Mouse (Mus musculus) intestine, embryonic 14.5 days (tissue): Measurements from ENCODE around the gene Ncaph2. TPM values are rescaled to one million over a fixed set of nuclear protein-coding genes. Genes with fewer than 3 reads are reported as not detected.

ENCODE experiments used
- ATAC-seq: fragments of 200-750 bp; cut with Nextera tagmentation; replicated peaks from 2 replicates; pipeline ENCODE4 v1.8.0; 2017; ENCODE audit warnings: low read depth, moderate number of reproducible peaks, moderate TSS enrichment, moderate library complexity; ENCODE audit not compliant: low FRiP score, low TSS enrichment
- DNase-seq: peaks from one replicate; pipeline ENCODE4 v3.0.0-alpha.2; 2018; ENCODE audit warnings: low spot score
- H3K27ac ChIP-seq: fragments of 300-500 bp; sonication (generic); 2 replicates; pipeline ENCODE4 v1.5.1; 2014; ENCODE audit warnings: low read depth, mild to moderate bottlenecking, control low read depth
- H3K27me3 ChIP-seq: fragments of 300-500 bp; sonication (generic); replicated peaks from 2 replicates; pipeline ENCODE4 v1.6.1; 2014; ENCODE audit warnings: low read length, control low read depth; ENCODE audit not compliant: control insufficient read depth, insufficient read depth
- H3K36me3 ChIP-seq: fragments of 300-500 bp; sonication (generic); 2 replicates; pipeline ENCODE4 v1.6.1; 2014; ENCODE audit warnings: low read length, control low read depth; ENCODE audit not compliant: control insufficient read depth, insufficient read depth
- H3K4me1 ChIP-seq: fragments of 300-500 bp; sonication (generic); replicated peaks from 2 replicates; pipeline ENCODE4 v1.6.1; 2014; ENCODE audit warnings: low read length, control low read depth, mixed read lengths; ENCODE audit not compliant: control insufficient read depth, insufficient read depth
- H3K4me2 ChIP-seq: fragments of 300-500 bp; sonication (generic); 2 replicates; pipeline ENCODE4 v1.6.1; 2014; ENCODE audit warnings: low read length
- H3K4me3 ChIP-seq: fragments of 300-500 bp; sonication (generic); 2 replicates; pipeline ENCODE4 v1.5.1; 2014; ENCODE audit warnings: low read depth, low read length, control low read depth, mixed read lengths
- H3K9ac ChIP-seq: fragments of 300-500 bp; sonication (generic); 2 replicates; pipeline ENCODE4 v1.6.1; 2014; ENCODE audit warnings: mild to moderate bottlenecking, low read length
- H3K9me3 ChIP-seq: fragments of 300-500 bp; sonication (generic); 2 replicates; pipeline ENCODE4 v1.6.1; 2016; ENCODE audit warnings: low read length, control low read depth; ENCODE audit not compliant: control insufficient read depth
- WGBS: fragments of 180-500 bp; shearing (Covaris S2); extraction: QIAGEN DNeasy Blood & Tissue Kit; methylation state at CpG from one replicate; pipeline ENCODE4 v1.1.7; 2014; 5-methylcytosine and 5-hydroxymethylcytosine counted together
- polyA plus RNA-seq: library from polyadenylated mRNA; unstranded; fragments of >200 nt; fragmentation: Nextera tagmentation; extraction: Ambion mirVana; gene quantifications from 2 replicates; pipeline ENCODE4 v1.2.1, GENCODE M21; 2014

Ncaph2 gene
- polyA plus RNA-seq, 1 experiment from 2014 or later, result 157 TPM

GRCm38 (mm10) chr15:89353837-89354236 lies 1.7 kb upstream of the Ncaph2 start:
- peaks cover 14% of the 10 kb centered on the region for H3K4me1 ChIP-seq
- no peaks in the 10 kb centered on the region for H3K9me3 ChIP-seq
- no peaks in the 10 kb centered on the region for H3K27me3 ChIP-seq
- H3K36me3 ChIP-seq, result peaks cover 42% of the 10 kb centered on the region
- no peak overlapping the region for H3K4me2 ChIP-seq
- no peak overlapping the region for H3K9ac ChIP-seq
- ATAC-seq (no peak), DNase-seq (no peak)
- H3K4me3 ChIP-seq, result no peak overlapping the region
- H3K27ac ChIP-seq, result no peak overlapping the region
- 95% methylated on average over 16 of the region's 16 CpGs for WGBS

DNA sequence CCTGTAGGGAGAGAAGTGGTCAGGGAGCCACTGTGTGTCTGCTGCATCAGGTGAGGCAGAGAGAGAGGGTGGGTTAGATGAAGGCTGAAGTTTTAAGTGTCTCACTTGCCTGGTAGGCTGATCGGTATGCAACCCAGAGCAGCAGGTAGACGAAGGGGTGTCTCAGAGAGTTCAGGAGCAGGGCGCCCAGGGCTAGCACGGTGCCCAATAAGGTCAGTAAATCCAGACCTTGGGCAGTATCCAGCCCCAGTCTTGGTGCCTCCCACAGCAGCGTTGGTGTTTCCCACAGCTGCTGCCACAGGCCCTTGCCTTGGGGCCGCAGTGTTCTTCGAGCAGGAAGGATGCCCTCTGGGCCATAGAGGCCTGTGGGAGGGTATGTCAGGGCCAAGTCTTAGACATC lies 1.1 kb upstream of the Ncaph2 start:
- no peak overlapping the region for H3K27ac ChIP-seq
- H3K9ac ChIP-seq, result peak overlapping the region; percentile 88
- no peak for DNase-seq
- peak overlapping the region; percentile 94 for H3K4me2 ChIP-seq
- H3K36me3 ChIP-seq, result peaks cover 42% of the 10 kb centered on the region
- H3K4me3 ChIP-seq, result peak overlapping the region; percentile 94
- WGBS, result 77% methylated on average over 7 of the region's 7 CpGs
- no peak for ATAC-seq
- H3K27me3 ChIP-seq, result no peaks in the 10 kb centered on the region
- H3K4me1 ChIP-seq, result peaks cover 14% of the 10 kb centered on the region
- no peaks in the 10 kb centered on the region for H3K9me3 ChIP-seq

DNA sequence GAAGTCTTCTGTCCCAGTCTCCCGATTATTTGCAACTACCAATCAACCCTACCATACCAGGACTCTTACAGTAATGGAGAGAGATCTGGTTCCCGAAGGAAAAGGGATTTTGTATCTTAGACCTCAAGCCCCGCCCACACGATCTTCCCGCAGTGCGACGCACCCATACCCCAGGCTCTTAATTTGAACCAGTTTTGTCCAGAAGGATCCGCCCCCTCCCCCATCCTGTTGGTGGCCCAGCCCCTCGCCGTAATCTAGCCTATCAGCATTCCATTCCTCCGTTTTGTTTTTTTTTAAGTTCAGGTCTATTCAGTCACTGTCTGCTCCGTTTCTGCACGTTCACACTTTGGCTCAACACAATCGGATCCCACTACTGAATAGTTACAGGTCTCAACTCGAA lies 853 bp downstream of the Ncaph2 start:
- DNase-seq (peak; percentile 89), ATAC-seq (peak; percentile 63)
- peak overlapping the region; percentile 64 for H3K4me2 ChIP-seq
- no peaks in the 10 kb centered on the region for H3K27me3 ChIP-seq
- H3K4me1 ChIP-seq, result peaks cover 14% of the 10 kb centered on the region
- H3K27ac ChIP-seq, result peak overlapping the region; percentile 90
- peak overlapping the region; percentile 94 for H3K4me3 ChIP-seq
- peak overlapping the region; percentile 88 for H3K9ac ChIP-seq
- H3K9me3 ChIP-seq, result no peaks in the 10 kb centered on the region
- H3K36me3 ChIP-seq, result peaks cover 44% of the 10 kb centered on the region
- WGBS, result under 1% methylated on average over 15 of the region's 15 CpGs

GRCm38 (mm10) chr15:89358784-89359183 lies 3.3 kb downstream of the Ncaph2 start:
- H3K27me3 ChIP-seq, result no peaks in the 10 kb centered on the region
- 85% methylated on average over 3 of the region's 3 CpGs for WGBS
- ATAC-seq, result no peak

DNA sequence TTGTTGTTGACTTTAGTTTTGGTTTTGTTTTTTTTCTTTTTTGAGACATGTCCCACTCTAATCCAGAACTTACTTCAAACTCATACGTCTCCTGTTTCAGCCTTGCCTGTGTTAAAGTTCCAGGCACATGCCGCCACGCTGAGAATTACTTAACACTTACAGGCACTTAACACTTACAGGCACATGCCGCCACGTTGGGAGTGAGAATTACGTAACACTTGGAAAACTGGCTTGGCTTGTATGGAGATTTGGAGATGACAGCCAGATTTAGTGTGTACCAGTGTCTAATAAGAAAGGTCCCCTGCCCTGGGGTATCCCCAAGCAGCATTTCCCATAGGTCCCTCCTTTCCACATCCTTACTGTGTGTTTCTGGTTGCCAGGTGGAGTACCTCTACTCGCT lies 7.5 kb downstream of the Ncaph2 start:
- Histone ChIP-seq H3K4me3 (no peak overlapping the region), H3K4me1 (no peaks in the 10 kb centered on the region; the same call in 1 of the 2 replicates), H3K36me3 (peaks cover 84% of the 10 kb centered on the region), H3K27me3 (no peaks in the 10 kb centered on the region), H3K27ac (no peak overlapping the region), H3K9ac (no peak overlapping the region), H3K4me2 (no peak overlapping the region), H3K9me3 (no peaks in the 10 kb centered on the region)
- DNase-seq, result no peak
- no peak for ATAC-seq
- WGBS, result 91% methylated on average over 7 of the region's 7 CpGs

More at GRCm38 (mm10) chr15:89358784-89359183, 3.3 kb downstream of the Ncaph2 start:
- H3K4me3 ChIP-seq, result no peak overlapping the region
- DNase-seq, result no peak
- peaks cover 41% of the 10 kb centered on the region for H3K36me3 ChIP-seq
- no peak overlapping the region for H3K27ac ChIP-seq
- H3K4me2 ChIP-seq, result no peak overlapping the region
- no peaks in the 10 kb centered on the region for H3K9me3 ChIP-seq
- no peak overlapping the region for H3K9ac ChIP-seq
- H3K4me1 ChIP-seq, result peaks cover 14% of the 10 kb centered on the region

GRCm38 (mm10) chr15:89365141-89365551 lies 9.6 kb downstream of the Ncaph2 start:
- ATAC-seq, result no peak
- no peak for DNase-seq
- Histone ChIP-seq H3K9ac (no peak overlapping the region), H3K36me3 (peaks cover 97% of the 10 kb centered on the region), H3K4me1 (no peaks in the 10 kb centered on the region), H3K27ac (no peak overlapping the region), H3K4me3 (no peak overlapping the region), H3K9me3 (no peaks in the 10 kb centered on the region), H3K4me2 (no peak overlapping the region), H3K27me3 (no peaks in the 10 kb centered on the region)
- 92% methylated on average over 4 of the region's 4 CpGs for WGBS

DNA sequence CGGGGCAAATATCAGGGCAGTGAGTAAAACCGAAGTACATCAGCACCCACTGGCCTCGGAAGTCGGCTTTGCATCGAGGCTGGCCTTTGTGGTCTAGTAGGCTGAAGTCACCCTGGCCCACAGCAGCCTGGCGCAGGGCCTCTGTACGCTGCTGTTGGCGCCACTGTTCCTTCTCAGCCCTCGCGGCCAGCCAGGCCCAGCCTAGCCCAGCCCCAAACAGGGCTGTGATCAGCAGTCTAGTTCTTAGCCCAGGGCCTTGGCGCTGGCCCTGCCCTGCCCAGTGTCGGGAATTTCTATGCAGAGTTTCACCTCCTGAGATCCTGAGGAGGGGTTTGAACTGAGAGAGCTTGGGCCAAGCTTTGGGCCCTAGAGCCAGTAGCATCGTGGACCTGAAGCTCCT lies 16.5 kb downstream of the Ncaph2 start:
- no peak overlapping the region for H3K4me3 ChIP-seq
- no peak for DNase-seq
- no peak for ATAC-seq
- H3K4me2 ChIP-seq, result no peak overlapping the region
- 85% methylated on average over 13 of the region's 13 CpGs for WGBS
- no peaks in the 10 kb centered on the region for H3K9me3 ChIP-seq
- H3K27ac ChIP-seq, result no peak overlapping the region
- peaks cover 56% of the 10 kb centered on the region for H3K36me3 ChIP-seq
- peaks cover 10% of the 10 kb centered on the region for H3K27me3 ChIP-seq
- H3K4me1 ChIP-seq, result 0 out of 2 replicates have a peak, but pooled peaks cover 5% of the 10 kb centered on the region
- no peak overlapping the region for H3K9ac ChIP-seq

GRCm38 (mm10) chr15:89372536-89372935 lies 17.0 kb downstream of the Ncaph2 start:
- H3K4me3 ChIP-seq, result no peak overlapping the region; the same call in 1 of the 2 replicates
- H3K4me2 ChIP-seq, result peak overlapping the region; percentile 77
- no peak overlapping the region for H3K27ac ChIP-seq
- H3K27me3 ChIP-seq, result peaks cover 15% of the 10 kb centered on the region
- DNase-seq, result no peak
- no peaks in the 10 kb centered on the region for H3K9me3 ChIP-seq
- H3K4me1 ChIP-seq, result peaks cover 10% of the 10 kb centered on the region; the same call in 1 of the 2 replicates
- peaks cover 52% of the 10 kb centered on the region for H3K36me3 ChIP-seq
- WGBS, result 85% methylated on average over 7 of the region's 7 CpGs
- no peak for ATAC-seq
- no peak overlapping the region for H3K9ac ChIP-seq

GRCm38 (mm10) chr15:89373027-89373761 lies 17.7 kb downstream of the Ncaph2 start:
- Histone ChIP-seq H3K9ac (peak overlapping the region; percentile 70), H3K27ac (peak overlapping the region; percentile 86), H3K27me3 (peaks cover 22% of the 10 kb centered on the region), H3K9me3 (no peaks in the 10 kb centered on the region), H3K4me2 (peak overlapping the region; percentile 77), H3K4me3 (peak overlapping the region; percentile 68), H3K36me3 (peaks cover 45% of the 10 kb centered on the region), H3K4me1 (peaks cover 11% of the 10 kb centered on the region)
- WGBS, result 2% methylated on average over 35 of the region's 35 CpGs
- ATAC-seq (peak; percentile 80), DNase-seq (peak; percentile 93)
